Mouse (Mus musculus) telencephalon, adult 2 months (tissue): ENCODE results near the gene Mboat1.

Experiments used
- DNase-seq: peaks from one replicate; pipeline ENCODE4 v3.0.0-alpha.2; 2011; ENCODE audit warnings: low read depth, low spot score

Gene Mboat1

DNA sequence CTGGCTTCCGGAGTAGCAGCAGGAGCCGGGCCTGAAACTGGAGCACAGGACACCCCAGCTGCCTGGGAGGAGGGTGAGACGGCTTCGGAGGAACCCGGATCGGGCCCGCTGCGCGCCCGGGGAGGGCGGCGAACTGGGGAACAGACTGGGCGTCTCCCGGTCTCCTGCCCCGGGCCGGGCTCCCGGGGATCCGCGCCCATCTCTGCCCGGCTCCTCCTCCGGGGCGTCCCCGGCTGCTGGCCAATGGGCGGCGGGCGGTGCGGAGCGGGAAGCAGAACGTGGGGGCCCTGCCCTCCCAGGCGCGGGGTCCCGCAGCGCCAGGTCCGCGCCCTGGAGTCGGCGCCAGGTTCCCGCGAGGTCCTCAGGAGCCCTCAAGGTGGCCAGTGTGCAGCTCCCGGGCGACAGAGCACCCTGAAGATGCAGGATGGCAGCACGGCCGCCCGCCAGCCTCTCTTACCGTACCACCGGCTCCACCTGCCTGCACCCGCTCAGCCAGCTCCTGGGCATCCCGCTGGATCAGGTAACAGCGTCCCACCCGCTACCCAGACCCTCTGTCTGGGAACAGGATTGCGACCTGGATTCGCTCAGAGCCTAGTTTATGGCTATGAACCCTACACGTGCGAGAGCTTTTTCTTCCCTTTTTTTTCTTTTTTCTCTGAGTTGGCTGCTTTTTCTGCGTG lies at the start of gene Mboat1:
Gene Mboat1 (plus strand): TSS at position 247 of the 680 bp plus-strand sequence.
- no peak for DNase-seq

GRCm38 (mm10) chr13:30093086-30093485 lies 43.2 kb upstream of the Mboat1 start:
- DNase-seq = no peak

DNA sequence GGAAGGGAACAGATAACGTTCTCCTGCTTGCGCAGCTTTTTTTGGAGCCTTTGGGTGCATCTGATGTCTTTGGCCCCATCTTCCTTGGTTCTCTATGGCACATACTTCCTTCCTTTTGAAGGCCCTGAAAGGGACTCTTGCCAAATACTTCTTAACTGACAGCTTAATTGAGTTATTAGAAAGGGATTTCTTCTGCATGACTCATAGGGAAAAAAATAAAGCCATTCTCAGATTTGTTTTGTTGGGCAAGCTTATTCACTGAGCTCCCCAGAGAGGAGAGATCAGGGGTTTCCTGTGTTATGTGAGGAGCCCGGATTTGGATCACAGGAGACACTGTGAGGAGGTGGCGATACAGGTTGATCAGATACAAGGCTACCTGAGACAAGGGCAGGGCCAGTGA lies 40.4 kb upstream of the Mboat1 start:
- no peak for DNase-seq

DNA sequence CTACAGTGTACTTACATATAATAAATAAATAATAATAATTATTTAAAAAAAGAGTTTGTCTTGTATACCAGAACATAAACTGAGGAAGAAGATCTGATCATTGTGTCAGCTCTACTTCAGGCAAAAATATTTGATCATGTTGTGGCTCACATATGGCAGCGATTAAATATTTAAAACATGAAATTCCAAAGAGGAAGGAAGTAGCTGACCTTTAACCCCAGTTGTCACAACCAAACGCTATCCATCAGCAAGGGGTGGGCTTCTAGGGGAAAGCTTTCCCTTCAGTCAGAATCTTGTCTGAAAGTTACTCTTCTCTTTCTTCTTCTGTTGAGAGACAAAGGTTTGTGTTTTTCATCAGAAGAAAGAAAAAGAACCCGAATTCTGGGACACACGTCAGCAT lies 39.8 kb upstream of the Mboat1 start:
- DNase-seq = no peak

- no peak for DNase-seq
Measured at GRCm38 (mm10) chr13:30109001-30109600, 27.2 kb upstream of the Mboat1 start.

GRCm38 (mm10) chr13:30115792-30116191 lies 20.5 kb upstream of the Mboat1 start:
- no peak for DNase-seq

DNA sequence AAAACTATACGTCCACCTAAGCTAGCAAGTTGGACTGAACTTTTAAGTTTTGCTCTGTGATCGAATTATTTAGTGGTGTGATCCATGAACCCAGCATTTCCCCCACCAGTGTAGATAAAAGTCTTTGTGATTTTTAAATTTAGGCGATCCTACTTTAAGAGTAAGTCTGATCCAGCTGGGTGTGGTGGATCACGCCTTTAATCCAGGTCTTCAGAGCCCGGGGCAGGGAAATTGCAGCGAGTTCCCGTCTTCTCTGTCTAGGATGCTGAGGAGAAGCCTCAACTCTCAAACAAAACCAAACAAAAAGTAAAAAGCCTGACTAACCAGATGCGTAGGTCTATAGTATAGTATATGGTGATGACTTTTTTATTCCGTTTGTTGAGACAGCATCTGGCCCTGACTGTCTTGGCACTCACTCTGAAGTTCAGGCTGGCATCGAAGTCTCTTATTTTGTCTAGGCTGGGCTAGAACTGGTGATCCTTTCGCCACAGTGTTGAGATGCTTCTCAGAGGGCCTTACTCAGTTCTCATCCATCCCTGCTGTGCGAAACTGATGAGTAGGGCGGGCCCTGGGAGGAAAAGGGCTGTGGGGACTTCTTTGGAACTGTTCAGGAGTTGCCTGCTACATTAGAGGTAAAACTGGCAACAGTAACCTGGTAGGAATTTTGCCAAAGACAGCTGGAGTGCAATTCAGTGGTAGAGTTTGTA lies 787 bp downstream of the Mboat1 start:
- no peak for DNase-seq

DNA sequence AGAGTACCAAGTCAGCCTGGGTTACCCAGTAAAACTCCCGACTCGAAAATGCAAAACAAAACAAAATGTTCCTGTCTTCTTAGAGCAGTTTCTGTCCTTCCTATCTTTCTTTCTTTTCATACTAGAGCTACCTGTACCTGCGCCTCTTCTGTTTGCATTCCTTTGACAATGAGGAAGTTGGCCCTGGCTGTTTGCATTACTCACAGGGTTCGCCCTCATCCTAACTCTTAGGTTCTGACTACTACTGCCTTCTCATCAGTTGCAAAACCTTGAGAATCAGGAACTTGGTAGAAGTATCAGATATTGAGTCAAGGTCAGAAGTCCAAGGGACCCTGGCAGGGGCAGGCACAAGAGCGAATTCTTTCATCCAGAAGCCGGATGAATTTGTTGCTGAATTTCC lies 1.7 kb downstream of the Mboat1 start:
- no peak for DNase-seq

GRCm38 (mm10) chr13:30140149-30140548 lies 3.9 kb downstream of the Mboat1 start:
- no peak for DNase-seq

DNA sequence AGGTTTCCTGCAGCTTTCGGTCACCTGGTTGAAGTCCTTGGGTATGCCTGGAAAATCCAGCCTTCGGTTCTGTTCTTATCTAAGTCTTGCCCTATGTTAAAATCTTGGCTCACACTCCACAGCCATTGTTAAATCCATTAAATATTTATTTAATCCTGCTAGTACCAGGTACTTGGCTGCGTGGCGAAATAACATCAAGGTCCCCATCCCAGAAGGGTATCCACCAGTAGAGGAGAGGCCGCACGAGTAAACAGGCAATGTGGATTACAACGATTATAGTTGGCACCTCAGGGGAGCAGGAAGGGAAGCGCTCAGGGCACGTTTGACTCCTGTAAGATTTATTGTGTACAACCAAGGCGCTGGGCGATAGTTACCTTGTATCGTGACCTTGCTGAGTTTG lies 4.4 kb downstream of the Mboat1 start:
- no peak for DNase-seq

- no peak for DNase-seq
Measured at GRCm38 (mm10) chr13:30141996-30142395, 5.7 kb downstream of the Mboat1 start.

- no peak for DNase-seq
Measured at GRCm38 (mm10) chr13:30146468-30146867, 10.2 kb downstream of the Mboat1 start.

GRCm38 (mm10) chr13:30154264-30154663 lies 18.0 kb downstream of the Mboat1 start:
- no peak for DNase-seq

- DNase-seq = no peak
Measured at GRCm38 (mm10) chr13:30159626-30160025, 23.3 kb downstream of the Mboat1 start.

GRCm38 (mm10) chr13:30163521-30163920 lies 27.2 kb downstream of the Mboat1 start:
- no peak for DNase-seq

DNA sequence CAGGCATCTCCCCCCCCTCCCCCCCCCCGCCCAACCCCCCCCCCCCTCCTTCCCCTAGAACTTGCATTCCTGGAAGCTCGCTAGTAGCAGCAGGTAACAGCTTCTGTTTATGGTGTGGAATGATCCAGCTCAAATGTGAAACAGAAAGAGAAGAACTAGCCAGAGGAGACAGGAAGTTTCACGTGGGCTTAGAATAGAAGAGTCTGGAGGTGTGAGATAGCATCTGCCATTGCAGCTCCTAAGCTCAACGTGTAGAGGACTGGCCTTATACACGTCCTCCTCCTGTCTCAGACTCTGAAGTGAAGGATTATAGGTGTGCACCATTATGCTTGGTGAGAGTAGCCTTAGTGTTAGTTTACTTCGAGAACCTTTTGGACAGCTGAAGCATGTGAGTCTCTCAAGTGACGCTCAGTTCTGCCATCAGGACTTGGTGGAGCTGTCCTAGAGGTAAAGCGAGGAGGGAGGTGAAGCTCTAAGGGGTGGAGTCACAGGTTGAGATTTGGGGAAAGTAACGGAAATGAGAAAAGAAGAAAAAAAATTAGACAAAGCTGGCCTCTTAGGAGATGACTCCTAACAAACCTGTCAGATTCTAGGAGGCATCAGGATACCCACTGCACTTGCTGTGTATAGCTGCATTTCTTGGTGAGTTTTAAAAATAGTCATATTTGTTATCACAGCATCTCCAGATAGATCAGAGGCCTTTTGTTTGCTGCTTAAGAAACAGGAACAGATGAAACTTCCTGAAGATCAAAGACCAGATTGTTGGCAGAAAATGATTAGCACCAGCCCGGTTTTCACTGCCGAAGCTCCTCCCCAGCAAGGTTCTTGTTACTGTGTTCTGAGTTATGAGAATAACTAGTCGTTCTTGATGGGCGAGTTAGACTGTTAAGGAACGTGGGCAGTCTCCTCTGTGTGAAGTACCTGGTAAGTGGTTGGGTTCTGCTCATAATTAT lies 30.1 kb downstream of the Mboat1 start:
- DNase-seq = peak; percentile 9

DNA sequence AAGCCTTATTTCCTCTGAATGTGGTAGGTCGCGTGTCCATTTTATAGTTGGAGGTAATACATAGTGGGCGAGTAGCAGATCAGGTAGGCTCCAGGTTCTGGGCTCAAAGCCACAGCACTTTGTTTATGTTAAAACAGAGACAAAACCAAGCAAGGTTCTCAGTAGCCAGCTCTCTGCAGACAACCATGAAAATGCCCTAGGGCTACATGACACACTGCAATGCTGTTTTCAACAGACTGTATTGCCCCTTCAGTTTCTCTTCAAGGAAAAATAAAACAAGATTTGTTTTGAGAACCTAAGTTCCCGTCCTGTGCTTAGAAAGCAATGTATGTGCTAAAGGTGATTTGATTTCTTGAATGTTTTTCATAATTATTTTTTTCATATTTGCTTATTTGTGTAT lies 31.2 kb downstream of the Mboat1 start:
- DNase-seq = no peak

GRCm38 (mm10) chr13:30168803-30169202 lies 32.5 kb downstream of the Mboat1 start:
- no peak for DNase-seq

DNA sequence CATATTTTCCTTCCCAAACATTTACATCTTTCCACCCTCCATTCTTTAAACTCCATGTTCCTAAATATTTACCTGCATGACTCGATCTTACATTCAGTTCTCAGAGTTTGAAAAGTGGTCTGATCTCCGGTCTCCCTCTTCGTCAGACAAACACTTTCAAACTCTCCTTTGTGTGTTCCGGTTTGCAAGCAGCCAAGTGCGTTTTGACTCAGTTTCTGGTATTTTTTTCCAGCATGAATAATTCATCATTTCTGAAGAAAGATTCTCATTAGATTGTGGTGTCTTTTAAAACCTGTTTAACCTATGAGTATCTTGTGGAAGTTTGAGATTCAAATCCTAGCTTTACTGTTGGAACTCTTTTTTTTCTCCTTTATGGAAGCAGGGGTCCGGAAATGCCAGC lies 33.8 kb downstream of the Mboat1 start:
- no peak for DNase-seq

- DNase-seq = no peak
Measured at GRCm38 (mm10) chr13:30174586-30174985, 38.3 kb downstream of the Mboat1 start.

- DNase-seq = no peak
Measured at GRCm38 (mm10) chr13:30177356-30177755, 41.1 kb downstream of the Mboat1 start.

DNA sequence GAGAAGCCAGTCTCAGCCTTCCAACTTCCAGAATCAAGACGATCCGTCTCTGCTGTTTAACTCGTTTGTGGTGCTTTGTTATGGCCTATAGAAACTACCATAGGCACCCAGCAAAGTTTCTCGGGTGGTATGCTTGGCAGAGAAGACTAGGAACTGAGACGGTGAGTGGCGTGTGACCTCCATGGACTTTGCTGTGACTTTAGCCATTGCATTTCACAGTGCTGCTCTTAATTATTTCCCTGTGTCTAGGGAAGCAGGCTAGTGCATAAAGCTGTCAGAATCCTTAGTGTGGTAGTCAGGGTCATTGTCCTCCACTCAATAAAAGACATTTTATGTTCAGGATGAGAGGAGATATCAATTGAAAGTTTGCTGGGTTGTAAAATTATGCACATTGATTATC lies 49.3 kb downstream of the Mboat1 start:
- no peak for DNase-seq
